In genomic region chr19:41980819-41981594, GRCm38 (mm10) we compare ENCODE assay signal across 8 mouse cellular contexts. TPM values are rescaled to one million over a fixed set of nuclear protein-coding genes. Genes with fewer than 3 reads are reported as not detected.
DNase-seq lines count a peak whose midpoint lies in the region; ATAC-seq lines count a peak whose summit lies in the region.

Gene Mms19, minus strand, starts transcription at chr19:41981157.

- peaks cover 30% of the 10 kb centered on the region for H3K36me3 ChIP-seq in megakaryocyte, embryonic 14.5 days (replicated peaks; ENCODE audit: low read length)

- peak within 1 kb of the TSS; percentile 92 for H3K4me3 ChIP-seq in megakaryocyte, embryonic 14.5 days (replicated peaks)

- H3K9me3 ChIP-seq in megakaryocyte, embryonic 14.5 days = no peaks in the 10 kb centered on the region

- H3K27me3 ChIP-seq in megakaryocyte, embryonic 14.5 days (replicated peaks) = peaks cover 14% of the 10 kb centered on the region

- peak; percentile 83 for ATAC-seq in common myeloid progenitor, adult 5-6 weeks (replicated peaks; ENCODE audit: low read depth, poor library complexity, severe bottlenecking)

- peak; percentile 100 for DNase-seq in ZHBTc4 (ENCODE audit: low read depth, low spot score)
- peak; percentile 98 for DNase-seq in gastrocnemius, adult 8-10 months (ENCODE audit: low spot score in 2 of 2)
- peak; percentile 87 for DNase-seq in hindlimb bud, embryonic 11.5 days (ENCODE audit: extremely low spot score, low read depth, low spot score)
- DNase-seq in left cerebral cortex, adult 8-10 months (ENCODE audit: low spot score in 2 of 2) = peak; percentile 95 to 99
- peak; percentile 99 to 100 for DNase-seq in right cerebral cortex, postnatal 10 days (ENCODE audit: low spot score in 2 of 2)
- DNase-seq in urinary bladder, postnatal 25 days (ENCODE audit: low spot score) = peak; percentile 97

- H3K4me1 ChIP-seq in megakaryocyte, embryonic 14.5 days = peaks cover 54% of the 10 kb centered on the region

RNA-seq across cellular contexts. Expression of gene Mms19, which starts in this region (rescaled TPM):
- 13.5 and 34.9 TPM in 2 replicates for total RNA-seq in common myeloid progenitor, adult 5-6 weeks (2017)
- 10 to 100 TPM in 2 of 4 experiments, 1 to 10 TPM in 2; 9.1 to 14.1 (median 9.8) TPM for total RNA-seq in gastrocnemius, adult 8-10 months (2022)
- 10 to 100 TPM; 29.3 to 43.8 (median 34.7) TPM for total RNA-seq in left cerebral cortex, adult 8-10 months (2022)
- 6.0 and 14.4 TPM in 2 replicates for polyA plus RNA-seq in megakaryocyte, embryonic 14.5 days (2012; ENCODE audit: insufficient read depth, low replicate concordance)

Comparison
In these comparisons a context has a peak if more than half of its experiments do, and no peak if none do; other contexts are left out.
1. Peak in every context shown above with its lines: DNase-seq, ATAC-seq and H3K4me3 ChIP-seq.